Mouse (Mus musculus) CH12.LX (cell line): ENCODE measurements around the gene Ghr.

Source experiments
- CHD2 ChIP-seq: IDR thresholded peaks from 2 replicates; pipeline ENCODE4 v1.6.1; 2011; ENCODE audit warnings: low read length, improper control_type of control experiment
- CTCF ChIP-seq, 2 experiments: IDR thresholded peaks in 1 of 2; conservative IDR thresholded peaks in 1 of 2; 2 replicates each; pipeline ENCODE4 v1.5.1; 2011 to 2012; ENCODE audit warnings: low read depth in 2 of 2, low read length in 2 of 2, improper control_type of control experiment in 1 of 2, inconsistent platforms in 1 of 2, mild to moderate bottlenecking in 1 of 2, moderate library complexity in 1 of 2
- ELF1 ChIP-seq: IDR thresholded peaks from 2 replicates; pipeline ENCODE4 v1.6.1; 2014; ENCODE audit warnings: low read depth, mild to moderate bottlenecking, inconsistent platforms, low read length, improper control_type of control experiment
- HCFC1 ChIP-seq: IDR thresholded peaks from 2 replicates; pipeline ENCODE4 v1.6.1; 2012; ENCODE audit warnings: low read depth, mild to moderate bottlenecking, inconsistent platforms, low read length, improper control_type of control experiment
- JUND ChIP-seq: conservative IDR thresholded peaks from 2 replicates; pipeline ENCODE4 v1.6.1; 2011; ENCODE audit warnings: low read depth, low read length, improper control_type of control experiment
- KAT2A ChIP-seq: IDR thresholded peaks from 2 replicates; pipeline ENCODE4 v1.6.1; 2012; ENCODE audit warnings: low read length, improper control_type of control experiment, inconsistent platforms; ENCODE audit not compliant: insufficient replicate concordance
- MAX ChIP-seq: IDR thresholded peaks from 2 replicates; pipeline ENCODE4 v1.6.1; 2011; ENCODE audit warnings: low read length, improper control_type of control experiment
- MAZ ChIP-seq: IDR thresholded peaks from 2 replicates; pipeline ENCODE4 v1.6.1; 2012; ENCODE audit warnings: low read depth, mild to moderate bottlenecking, inconsistent platforms, low read length, improper control_type of control experiment, moderate library complexity
- MYC ChIP-seq: IDR thresholded peaks from 2 replicates; pipeline ENCODE4 v1.6.1; 2011; ENCODE audit warnings: low read depth, mild to moderate bottlenecking, improper control_type of control experiment, low read length
- NRF1 ChIP-seq: IDR thresholded peaks from 2 replicates; pipeline ENCODE4 v1.6.1; 2014; ENCODE audit warnings: low read depth, mild to moderate bottlenecking, inconsistent platforms, low read length, improper control_type of control experiment, moderate library complexity
- POLR2A ChIP-seq: IDR thresholded peaks from 2 replicates; pipeline ENCODE4 v1.6.1; 2011; ENCODE audit warnings: low read depth, mild to moderate bottlenecking, improper control_type of control experiment, low read length
- SMC3 ChIP-seq: IDR thresholded peaks from 2 replicates; pipeline ENCODE4 v1.6.1; 2011; ENCODE audit warnings: low read depth, low read length, improper control_type of control experiment
- UBTF ChIP-seq: IDR thresholded peaks from 2 replicates; pipeline ENCODE4 v1.6.1; 2012; ENCODE audit warnings: low read depth, mild to moderate bottlenecking, inconsistent platforms, low read length, improper control_type of control experiment, moderate library complexity
- ZKSCAN1 ChIP-seq: IDR thresholded peaks from 2 replicates; pipeline ENCODE4 v1.6.1; 2012; ENCODE audit warnings: low read depth, inconsistent platforms, low read length, improper control_type of control experiment, borderline replicate concordance

DNA sequence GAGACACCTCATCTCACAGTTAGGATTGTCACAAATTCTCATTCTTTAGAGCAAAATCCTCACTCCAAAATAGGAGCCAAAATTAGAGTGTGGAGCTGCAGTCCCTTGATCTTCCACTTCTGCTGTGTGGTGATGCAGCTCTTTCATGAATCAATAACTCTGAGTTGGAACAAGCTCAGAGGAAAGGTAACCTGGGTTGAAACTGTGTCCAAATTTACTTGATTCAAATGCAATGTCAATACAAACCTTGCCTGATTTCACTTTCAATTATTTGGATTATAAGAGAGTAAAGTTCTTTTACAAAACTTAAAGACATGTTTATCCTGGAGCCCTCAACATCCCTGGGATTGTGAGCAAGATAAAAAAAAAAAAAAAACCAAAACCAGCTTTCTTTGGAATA, 260.3 kb downstream of the Ghr start:
- TF ChIP-seq UBTF: no peak
- no peak for TF ChIP-seq MAX
- TF ChIP-seq MAZ: no peak
- TF ChIP-seq JUND: no peak
- TF ChIP-seq POLR2A: no peak
- no peak for TF ChIP-seq ELF1
- TF ChIP-seq CHD2: no peak
- TF ChIP-seq CTCF (conservative IDR thresholded peaks at IDR 0.05 in 1 of 2, IDR thresholded peaks at IDR 0.05 in 1 of 2; ENCODE audit: low read depth in 2 of 2, low read length in 2 of 2): no peak
- no peak for TF ChIP-seq NRF1
- TF ChIP-seq KAT2A: no peak
- no peak for TF ChIP-seq MYC
- no peak for TF ChIP-seq HCFC1
- no peak for TF ChIP-seq ZKSCAN1
- TF ChIP-seq SMC3: no peak
